Mouse (Mus musculus) thymus, adult 18-20 months (tissue): ENCODE measurements around the gene Tmem189.
A peak's percentile ranks its signal among the peaks of the same experiment; 100 is the strongest.

Experiments used
- DNase-seq, 2 experiments: peaks; one replicate each; pipeline ENCODE4 v3.0.0; 2022; ENCODE audit warnings: mixed read lengths in 2 of 2

Gene Tmem189

DNA sequence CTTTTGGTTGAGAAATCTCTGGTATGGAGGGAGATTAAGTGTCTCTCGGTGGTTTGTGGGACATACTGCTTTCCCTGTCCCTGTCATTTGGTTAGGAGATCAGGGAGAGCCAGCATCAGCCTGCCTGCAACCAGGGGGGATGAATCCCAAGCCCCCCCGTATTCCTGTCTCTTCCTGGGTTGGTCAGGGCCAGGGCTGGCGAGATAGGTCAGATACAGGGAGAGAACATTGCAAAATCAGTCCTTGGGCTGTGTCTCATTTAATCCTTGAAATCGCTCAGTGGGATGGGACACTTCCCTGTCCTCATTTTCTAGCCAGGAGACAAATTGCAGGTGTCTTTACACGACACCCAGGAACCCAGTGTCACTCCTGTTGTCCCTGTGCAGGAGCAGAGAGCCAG is 10.4 kb upstream of the Tmem189 start:
- no peak for DNase-seq

DNA sequence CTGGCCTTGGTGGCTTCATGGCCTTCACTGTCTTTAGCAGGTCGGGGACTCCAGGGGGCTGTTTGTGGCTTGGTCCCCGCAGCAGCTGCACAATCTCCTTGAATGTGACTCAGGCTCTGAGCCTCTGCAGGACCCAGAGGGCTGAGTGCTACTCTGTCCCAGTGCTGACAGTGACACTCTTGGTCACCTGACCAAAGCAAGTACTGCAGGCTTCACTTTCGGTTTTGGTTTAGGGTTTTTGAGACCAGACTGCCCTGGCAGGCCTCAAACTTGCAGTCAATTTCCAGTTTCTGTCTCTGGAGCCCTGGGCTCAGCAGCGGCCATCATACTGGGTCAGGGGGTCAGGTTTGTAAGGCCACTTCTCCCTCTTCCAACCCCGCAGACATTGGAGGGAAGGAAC is 8.3 kb upstream of the Tmem189 start:
- DNase-seq = peak; percentile 34 to 52

DNA sequence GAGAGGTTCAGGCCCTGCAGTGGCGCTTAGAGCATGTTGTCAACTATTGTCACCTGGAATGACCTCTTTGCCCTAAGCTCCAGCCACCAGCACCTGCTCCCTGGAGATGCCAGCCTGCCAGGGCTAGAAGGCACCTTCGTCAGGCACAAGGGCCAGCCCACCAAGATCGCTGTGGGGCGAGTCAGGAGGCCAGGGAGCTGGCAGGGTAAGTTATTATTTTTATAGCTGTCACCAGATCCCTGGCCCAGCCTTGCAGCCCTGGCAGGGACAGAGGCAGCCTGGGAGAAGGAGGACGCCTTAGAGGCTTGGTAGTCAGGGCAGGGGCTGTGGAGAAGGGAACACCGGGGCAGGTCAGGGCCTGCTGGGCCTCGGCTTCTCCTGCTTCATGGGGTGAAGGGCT is 6.5 kb upstream of the Tmem189 start:
- no peak for DNase-seq

DNA sequence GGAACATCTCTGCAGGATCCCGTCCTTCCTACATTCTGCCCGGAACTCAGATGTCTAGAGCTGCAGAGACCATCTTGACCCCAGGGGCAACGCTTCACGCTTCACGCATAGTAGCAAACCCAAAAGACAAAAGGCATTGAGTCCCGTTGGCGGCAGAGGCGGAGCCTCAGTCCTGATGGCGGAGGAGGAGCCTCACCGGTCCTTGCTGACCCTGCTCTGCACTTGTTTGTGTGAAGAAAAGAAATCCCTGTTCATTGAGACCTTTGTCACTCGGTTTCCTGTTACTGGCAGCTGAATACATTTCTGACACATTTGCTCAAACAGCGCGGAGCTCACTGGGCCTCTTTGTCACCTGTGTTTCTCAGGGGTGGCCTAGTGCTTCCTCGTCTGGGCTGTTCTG is 5.9 kb upstream of the Tmem189 start:
- no peak for DNase-seq

DNA sequence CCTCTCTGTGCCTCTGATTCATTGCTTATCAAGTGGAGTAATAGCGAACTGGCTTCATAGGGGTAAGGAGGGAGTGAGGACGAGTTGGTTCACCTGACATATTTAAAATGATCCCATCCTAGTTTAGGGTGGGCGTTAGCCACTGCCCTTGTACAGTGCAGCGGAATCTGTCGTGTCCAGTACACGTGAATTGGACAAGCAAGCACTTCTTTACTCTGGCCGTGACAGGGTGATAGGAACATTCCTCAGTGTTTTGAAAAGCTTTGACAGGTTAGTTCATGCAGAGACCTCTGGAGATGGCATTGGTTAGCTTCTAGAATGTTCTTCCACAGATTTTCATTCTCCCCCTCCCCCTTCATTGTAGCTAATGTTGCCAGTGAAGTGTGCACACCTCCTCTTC is 5.3 kb upstream of the Tmem189 start:
- no peak for DNase-seq

DNA sequence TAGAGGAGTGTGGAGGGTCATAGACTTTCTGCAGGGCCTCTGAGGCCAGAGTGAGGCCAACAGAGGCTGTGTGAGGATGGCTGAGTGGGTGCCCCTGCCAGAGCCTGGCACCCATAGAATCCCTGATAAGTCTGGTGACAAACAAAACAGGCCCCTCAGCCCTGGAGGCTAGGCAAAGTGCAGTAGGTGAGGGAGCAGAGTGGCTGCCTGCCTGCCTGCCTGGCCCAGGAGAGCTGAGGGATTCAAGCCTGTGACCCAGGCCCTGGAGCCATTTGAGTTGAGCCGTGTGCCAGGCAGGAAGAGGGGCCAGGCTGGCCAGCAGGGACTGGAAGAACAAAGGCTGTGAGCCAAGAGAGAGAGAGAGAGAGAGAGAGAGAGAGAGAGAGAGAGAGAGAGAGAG is 4.6 kb upstream of the Tmem189 start:
- no peak for DNase-seq

DNA sequence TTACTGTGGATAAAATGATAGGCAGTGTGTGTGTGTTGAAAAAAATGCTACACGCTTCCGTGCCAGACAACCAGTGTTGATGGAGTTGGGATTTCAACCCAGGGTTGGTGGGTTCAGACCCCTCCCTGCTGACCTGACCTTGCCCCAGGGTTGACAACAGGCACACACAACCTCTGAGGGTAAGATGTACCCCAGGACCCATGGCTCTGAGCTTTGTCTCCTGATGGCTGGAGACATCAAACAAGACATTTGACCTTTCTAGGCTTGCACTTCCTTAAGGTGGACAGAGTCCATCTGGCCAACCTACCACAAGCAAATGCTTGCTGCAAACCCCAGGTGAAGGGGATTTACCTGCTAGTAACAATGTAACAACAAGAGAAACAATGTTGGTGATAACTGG is 3.9 kb upstream of the Tmem189 start:
- DNase-seq = no peak

DNA sequence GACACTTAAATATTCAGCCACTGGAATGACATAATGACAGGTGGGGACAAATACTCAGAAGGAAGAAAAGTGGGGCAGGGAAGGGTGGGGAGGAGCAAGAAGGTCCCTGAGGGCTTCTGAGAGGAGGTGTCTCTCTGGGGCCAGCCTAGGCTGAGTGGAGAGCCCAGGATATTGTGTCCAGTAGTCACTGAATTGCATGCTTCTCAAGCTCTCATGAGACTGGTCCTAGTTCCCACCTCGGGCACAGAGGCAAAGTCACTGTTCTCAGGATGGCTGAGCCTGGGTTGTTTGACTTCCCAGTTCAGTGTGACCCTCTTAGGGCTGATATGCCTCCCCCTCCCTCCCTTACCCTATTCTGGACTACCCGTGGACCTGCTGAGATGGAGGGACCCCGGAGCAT is 3.2 kb upstream of the Tmem189 start:
- no peak for DNase-seq

DNA sequence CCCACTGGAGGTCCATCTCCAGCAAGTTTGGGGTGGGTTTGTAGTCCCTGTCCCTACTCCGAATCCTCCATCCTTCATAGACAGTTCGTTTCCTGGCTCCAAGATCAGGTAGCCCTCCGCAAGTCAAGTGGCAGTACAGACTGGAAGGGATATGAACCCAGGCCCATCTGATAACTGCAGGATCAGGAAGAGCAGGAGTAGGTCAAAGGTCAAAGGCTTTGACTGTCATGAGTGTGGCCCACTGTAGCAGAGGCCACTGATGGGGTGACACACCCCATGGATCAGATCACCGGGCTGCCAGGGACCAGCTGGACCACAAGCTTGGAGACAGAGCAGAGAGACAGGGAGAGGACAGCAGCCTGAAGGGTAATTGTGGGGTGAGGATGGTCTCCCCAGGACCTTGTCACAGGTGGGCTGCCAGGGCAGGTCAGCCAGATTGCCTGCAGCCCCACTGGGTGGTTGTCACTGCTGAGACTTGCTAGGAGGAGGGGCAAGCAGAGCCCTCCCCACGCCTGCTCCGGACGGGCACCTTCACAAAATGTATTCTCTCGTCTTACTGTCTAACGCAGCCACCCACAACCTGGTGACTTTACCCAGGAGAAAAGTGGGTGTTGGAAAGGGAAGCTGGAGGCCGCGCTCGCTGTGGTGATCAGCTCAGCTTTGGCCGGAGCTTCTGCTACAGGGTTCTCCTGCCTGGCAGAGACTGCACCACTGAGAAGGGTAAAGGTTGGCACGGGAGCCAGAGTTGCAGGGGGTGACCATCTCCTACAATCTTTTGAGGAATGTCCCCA is 2.4 kb upstream of the Tmem189 start:
- DNase-seq = no peak

DNA sequence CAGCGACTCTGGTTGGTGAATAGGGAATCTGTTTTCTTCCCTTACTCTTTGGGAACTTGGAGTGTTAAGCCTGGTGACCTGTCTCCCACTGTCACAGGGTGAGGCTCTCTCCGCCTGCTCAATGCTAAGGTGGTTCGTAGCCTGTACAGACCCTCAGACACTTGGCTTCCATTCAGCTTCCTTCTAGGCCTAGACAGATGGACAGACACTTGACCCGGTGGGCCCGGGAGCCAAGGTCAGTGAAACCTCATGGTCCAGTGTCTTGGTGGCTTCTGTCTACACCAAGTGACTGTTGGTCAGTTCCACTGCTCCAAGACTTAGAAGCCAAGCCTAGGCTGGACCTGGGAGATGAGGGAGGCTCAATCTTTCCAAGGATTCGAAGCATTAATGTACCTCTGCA is 1.8 kb upstream of the Tmem189 start:
- no peak for DNase-seq

DNA sequence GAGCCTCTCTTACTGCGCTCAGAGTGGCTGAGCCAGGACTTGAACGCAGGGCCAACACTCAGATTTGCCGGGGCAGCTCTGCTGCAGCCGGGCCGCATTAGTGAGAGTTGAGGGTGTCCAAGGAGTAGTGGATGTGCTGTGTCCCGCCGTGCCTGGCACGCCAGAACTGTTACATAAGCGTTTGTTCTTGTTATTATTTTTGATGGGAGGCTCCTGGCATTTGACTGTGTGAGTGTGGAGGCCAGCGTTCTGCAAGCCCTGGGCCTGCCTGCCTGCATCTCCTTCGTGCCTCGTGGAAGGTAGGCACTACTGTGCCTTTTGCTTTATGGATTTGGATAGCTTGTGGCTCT is 1.3 kb upstream of the Tmem189 start:
- no peak for DNase-seq

DNA sequence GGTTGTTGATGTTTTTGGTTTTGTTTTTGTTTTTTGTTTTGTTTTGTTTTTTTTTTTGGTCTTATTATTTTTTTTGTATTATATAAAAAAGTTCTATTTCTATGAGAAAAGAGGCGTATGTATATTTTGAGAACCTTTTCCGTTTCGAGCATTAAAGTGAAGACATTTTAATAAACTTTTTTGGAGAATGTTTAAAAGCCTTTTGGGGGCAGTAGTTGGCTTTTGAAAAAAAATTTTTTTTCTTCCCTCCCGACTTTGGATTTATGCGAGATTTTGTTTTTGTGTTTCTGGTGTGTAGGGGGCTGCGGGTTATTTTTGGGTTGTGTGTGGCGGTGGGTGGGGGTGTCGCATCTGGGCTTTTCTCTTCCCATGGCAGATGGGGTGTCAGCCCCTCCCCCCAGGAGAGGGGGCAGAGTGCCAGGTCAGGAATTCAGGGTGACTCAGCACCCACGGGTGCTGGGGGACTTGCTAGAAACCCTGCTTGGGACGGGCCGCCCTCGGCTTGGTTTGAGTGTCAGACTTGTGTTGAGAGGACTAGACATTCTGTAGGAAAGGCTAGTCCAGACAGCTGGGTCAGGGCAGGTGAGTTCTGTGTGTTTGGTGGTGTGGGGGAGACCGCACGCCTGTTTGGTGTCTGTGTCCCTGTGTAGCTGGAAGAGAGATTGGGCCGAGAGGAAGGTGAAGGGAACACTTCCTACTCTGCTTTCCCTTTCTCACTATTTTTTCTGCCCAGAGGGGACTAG is 768 bp upstream of the Tmem189 start:
- DNase-seq = no peak

DNA sequence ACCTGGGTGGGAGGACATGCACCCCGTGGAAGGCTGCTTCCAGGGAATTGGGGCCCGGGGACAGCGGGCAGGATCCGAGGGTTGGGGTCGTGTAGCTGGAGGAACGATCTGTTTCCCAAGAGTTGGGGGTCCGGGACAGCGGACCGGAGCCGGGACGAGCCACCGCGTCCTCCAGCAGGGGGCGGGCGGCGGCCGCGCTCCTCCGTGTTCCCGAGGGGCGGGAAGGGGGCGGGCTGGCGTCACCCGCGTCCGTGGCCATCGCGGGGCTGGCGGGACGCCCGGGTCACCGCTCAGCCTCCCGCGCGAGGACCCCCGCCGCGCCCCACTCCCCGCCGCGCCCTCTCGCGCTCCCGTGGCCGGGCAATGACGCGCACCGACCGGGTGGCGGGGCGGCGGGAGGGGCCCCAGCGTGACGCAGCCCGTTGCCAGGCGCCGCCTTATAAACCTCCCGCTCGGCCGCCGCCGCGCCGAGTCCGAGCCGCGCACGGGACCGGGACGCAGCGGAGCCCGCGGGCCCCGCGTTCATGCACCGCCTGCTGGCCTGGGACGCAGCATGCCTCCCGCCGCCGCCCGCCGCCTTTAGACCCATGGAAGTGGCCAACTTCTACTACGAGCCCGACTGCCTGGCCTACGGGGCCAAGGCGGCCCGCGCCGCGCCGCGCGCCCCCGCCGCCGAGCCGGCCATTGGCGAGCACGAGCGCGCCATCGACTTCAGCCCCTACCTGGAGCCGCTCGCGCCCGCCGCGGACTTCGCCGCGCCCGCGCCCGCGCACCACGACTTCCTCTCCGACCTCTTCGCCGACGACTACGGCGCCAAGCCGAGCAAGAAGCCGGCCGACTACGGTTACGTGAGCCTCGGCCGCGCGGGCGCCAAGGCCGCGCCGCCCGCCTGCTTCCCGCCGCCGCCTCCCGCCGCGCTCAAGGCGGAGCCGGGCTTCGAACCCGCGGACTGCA is 847 bp downstream of the Tmem189 start, which contains the start of gene Cebpb:
Gene Cebpb, plus strand, starts transcription at position 418 of the 954 bp plus-strand sequence.
- DNase-seq = peak; percentile 54 to 59

DNA sequence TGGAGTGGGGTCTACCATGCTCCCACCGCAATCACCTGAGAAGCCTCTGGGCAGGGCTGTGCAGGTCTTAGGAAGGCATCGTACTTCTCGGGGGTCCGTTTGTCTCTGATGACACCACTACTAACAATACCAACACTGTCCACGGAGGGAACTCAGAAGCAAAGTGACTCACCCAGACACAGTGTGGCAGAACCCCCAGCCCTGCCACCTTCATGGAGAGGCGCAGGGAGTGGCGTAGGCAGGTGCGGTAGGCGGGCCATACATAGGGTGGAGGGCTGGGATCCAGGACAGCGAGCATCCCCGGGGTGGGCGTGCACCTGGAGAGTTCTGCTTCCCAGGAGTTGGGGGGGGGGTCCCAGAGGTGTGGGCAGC is 1.5 kb downstream of the Tmem189 start:
- DNase-seq = peak in 1 of 2 experiments; percentile 43

DNA sequence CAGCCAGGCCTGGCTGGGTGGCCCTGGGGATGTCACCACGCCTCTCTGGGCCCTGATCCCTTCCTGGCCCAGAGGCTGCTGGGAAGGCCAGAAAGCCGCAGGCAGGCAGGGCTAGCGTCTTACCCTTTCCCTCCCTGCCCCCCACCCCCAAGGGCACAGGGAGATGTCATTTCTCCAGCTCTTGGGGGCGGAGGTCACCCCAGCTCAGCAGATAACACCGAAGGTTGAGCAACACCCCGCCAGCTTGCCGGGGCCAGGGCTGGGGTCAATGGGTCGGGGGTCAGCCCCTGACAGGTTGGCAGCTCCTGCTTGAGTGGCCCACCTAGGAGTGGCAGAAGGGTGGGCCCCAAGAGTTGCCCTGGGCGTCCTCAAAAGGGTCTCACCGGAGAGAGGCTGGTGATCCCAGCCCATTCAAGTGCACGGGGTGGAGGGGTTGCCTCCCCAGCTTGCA is 1.9 kb downstream of the Tmem189 start:
- DNase-seq = peak in 1 of 2 experiments; percentile 20

DNA sequence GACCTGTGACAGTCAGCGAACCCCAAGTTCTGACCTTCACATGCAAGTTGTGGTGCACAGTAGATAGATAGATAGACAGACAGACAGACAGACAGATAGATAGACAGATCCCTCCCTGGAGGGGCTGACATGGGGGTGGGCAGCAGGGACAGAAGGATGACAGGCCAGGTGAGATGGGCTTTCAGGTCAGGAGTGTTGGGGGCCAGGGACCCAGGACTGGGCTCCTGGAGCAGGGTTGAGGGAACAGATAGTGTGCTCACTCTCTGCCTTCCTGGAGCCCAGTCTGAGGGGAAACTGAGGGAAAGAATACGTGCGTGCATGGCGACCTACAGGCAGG is 2.4 kb downstream of the Tmem189 start:
- no peak for DNase-seq

DNA sequence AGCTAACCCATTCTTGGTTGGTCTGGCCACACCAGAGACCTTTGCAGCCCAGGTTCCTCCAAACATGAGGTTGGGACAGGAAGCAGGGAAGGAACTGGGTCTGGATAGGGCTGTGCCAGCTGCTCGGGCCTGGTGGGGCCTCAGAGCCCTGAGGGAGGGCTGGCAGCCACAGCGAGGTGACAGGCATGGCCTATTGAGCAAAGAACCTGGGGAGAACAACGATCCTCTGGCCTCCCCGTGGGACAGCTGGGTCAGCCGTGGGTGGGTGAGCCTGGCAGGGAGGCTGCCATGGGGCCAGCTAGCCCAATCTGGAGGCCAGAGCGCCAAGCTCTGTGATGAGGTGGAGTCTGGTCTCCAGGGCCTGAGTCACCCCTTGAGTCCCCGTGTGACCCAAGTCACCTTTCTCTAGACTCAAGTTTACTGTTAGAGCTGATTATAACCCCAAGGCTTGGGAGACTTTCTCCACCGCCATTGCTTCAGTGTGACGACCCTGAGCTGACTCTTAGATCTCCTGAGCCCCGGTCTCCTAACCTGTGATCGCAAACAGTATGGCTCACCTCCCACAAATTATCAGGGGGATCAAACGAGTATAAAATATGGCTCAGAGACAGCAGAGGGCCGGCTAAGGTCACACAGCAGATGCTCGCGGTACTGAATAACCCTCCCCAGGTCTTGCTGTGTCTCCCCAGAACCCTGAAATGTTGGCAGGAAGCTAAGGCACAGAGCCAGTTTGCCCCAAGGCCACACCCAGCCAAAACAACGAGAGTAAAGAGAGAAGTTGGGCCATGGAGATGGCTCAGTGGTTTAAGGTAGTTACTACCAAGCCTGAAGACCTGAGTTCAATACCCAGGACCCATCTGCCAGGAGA is 3.0 kb downstream of the Tmem189 start:
- peak in 1 of 2 experiments; percentile 4 for DNase-seq

DNA sequence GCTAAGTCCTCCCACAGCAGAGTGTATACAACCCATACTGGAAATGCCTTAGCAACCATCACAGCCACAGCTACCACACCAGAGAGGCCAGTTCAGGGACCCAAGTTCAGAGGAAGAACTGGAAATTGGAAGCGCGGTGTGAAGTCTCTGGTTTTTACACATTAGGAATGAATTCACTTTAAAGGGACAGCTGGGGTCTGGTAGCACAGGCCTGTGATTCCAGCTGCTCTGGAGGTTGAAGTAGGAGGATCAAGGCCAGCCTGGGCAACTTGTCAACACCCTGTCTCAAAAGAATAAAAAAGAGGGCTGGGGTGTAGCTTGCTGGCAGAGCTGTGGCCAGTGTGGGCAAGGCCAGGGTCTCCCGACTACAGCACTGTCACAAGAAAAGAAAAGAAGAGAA is 3.8 kb downstream of the Tmem189 start:
- no peak for DNase-seq

DNA sequence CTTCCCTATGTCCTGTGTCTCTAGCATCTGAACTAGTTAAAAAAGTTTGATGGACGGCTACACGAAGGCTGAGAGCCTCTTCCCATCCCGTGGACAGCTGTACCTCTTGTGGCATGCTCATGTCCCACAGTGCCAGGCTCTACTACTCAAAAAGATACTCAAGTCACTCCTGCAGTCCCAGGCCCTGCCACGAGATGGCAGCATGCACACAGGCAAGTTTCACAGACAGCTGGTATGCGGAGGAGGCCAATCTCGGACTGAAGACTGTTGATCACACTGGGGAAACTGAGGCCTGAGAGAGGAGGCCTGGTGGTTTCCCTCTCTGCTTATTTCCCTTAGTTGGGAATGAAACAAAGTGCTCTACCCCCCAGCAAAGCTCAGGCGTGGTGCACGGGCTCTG is 4.5 kb downstream of the Tmem189 start:
- peak; percentile 80 to 84 for DNase-seq

DNA sequence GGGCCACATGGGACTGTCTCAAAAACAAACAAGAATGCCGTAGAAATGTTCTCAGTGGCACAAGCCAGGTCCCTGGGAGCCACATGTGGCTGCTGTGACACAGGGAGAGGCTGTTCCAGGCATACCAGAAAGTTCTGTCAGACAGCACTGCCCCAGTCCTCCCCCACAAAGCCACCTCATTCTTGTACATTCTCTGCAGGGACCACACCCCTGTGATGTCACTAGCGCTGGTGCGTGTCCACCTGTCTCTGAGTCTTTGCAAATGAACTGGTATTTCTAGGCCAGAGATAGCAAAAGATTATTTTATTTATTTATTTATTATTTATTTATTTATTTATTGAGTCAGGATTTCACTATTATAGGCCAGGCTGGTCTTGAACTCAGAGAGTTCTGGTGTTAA is 5.9 kb downstream of the Tmem189 start:
- no peak for DNase-seq

DNA sequence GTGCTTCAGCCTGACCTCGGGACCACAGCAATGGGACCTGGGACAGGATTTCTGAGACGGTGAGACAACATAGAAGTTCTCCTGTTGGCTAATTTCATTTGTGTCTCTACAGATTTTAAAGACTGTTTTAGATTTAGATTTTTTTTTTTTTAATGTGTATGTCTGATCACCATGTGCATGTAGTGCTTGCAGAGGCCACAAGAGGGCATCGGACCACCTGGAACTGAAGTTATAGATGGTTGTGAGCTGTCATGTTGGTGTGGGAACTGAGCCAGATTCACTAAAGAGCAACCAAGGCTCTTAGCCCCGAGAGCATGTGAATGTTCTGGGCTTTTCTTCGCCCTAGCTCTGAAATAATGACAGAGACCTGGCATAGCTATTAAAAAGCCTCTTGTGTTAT is 9.0 kb downstream of the Tmem189 start:
- DNase-seq = no peak

DNA sequence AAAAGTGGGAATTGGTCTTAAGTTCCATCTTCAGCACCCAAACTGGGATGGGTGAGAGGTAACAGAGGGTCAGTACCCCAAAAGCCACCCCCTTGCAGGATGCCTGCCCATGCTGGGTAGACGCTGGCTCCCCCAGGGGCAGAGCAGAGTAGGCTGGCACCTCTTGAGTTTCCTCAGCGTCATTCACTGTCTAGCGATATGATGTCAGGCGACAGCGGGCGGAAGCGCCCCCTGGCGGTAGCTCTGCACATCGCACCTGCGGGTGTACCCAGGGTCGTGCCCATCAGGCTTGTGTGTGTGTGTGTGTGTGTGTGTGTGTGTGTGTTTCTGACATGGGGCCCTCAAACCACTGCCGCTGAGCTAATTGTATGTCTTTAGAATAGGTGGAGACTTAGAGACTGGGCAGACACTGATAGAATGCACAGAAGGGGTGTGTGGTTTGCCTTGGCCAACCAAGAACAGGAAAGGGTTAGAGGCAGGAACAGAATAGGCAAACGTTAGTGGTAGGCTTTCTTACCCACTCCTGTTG is 9.7 kb downstream of the Tmem189 start:
- peak; percentile 74 to 82 for DNase-seq
